Mouse (Mus musculus) forebrain, embryonic 11.5 days (tissue): ENCODE data around the gene Lacc1. TPM values are rescaled to one million over a fixed set of nuclear protein-coding genes. Genes with fewer than 3 reads are reported as not detected.
"Not testable (repeated sequence)": the region's sequence is repeated elsewhere in the genome, so short reads cannot be mapped to it uniquely, and the experiment has no call there.

Experiments used
- ATAC-seq: fragments of 200-750 bp; cut with Nextera tagmentation; replicated peaks from 2 replicates; pipeline ENCODE4 v1.8.0; 2017; ENCODE audit warnings: moderate TSS enrichment; ENCODE audit not compliant: low FRiP score
- DNase-seq: peaks from one replicate; pipeline ENCODE4 v3.0.0-alpha.2; 2017; ENCODE audit warnings: low spot score
- H3K27ac ChIP-seq: fragments of 300-500 bp; sonication (generic); 2 replicates; pipeline ENCODE4 v1.5.1; 2014; ENCODE audit warnings: low read depth, low read length
- H3K27me3 ChIP-seq: fragments of 300-500 bp; sonication (generic); 2 replicates; pipeline ENCODE4 v1.6.1; 2014; ENCODE audit warnings: mild to moderate bottlenecking, low read length, mixed read lengths; ENCODE audit not compliant: control insufficient read depth, insufficient read depth
- H3K36me3 ChIP-seq: fragments of 300-500 bp; sonication (generic); 2 replicates; pipeline ENCODE4 v1.6.1; 2014; ENCODE audit warnings: mild to moderate bottlenecking, low read length, moderate library complexity, mixed read lengths; ENCODE audit not compliant: control insufficient read depth, insufficient read depth
- H3K4me1 ChIP-seq: fragments of 300-500 bp; sonication (generic); replicated peaks from 2 replicates; pipeline ENCODE4 v1.6.1; 2014; ENCODE audit warnings: low read length, mixed read lengths; ENCODE audit not compliant: control insufficient read depth, insufficient read depth
- H3K4me2 ChIP-seq: fragments of 300-500 bp; sonication (generic); 2 replicates; pipeline ENCODE4 v1.6.1; 2014; ENCODE audit warnings: low read depth, mild to moderate bottlenecking, low read length, moderate library complexity, mixed read lengths; ENCODE audit not compliant: severe bottlenecking
- H3K4me3 ChIP-seq: fragments of 300-500 bp; sonication (generic); 2 replicates; pipeline ENCODE4 v1.5.1; 2014; ENCODE audit warnings: low read depth, low read length
- H3K9ac ChIP-seq: fragments of 300-500 bp; sonication (generic); 2 replicates; pipeline ENCODE4 v1.6.1; 2014; ENCODE audit warnings: low read length
- H3K9me3 ChIP-seq: fragments of 300-500 bp; sonication (generic); 2 replicates; pipeline ENCODE4 v1.6.1; 2016; ENCODE audit warnings: low read length, mixed read lengths; ENCODE audit not compliant: control insufficient read depth
- WGBS: fragments of 180-500 bp; shearing (Covaris S2); extraction: QIAGEN DNeasy Blood & Tissue Kit; methylation state at CpG from one replicate; pipeline ENCODE4 v1.1.7; 2014; 5-methylcytosine and 5-hydroxymethylcytosine counted together
- polyA plus RNA-seq: library from polyadenylated mRNA; unstranded; fragments of >200 nt; fragmentation: Nextera tagmentation; extraction: Ambion mirVana; gene quantifications from 2 replicates; pipeline ENCODE4 v1.2.1, GENCODE M21; 2014

Gene Lacc1
- polyA plus RNA-seq, 1 experiment from 2014 or later = 4.2 TPM

- Histone ChIP-seq H3K4me2 (no peak overlapping the region), H3K27ac (no peak overlapping the region), H3K36me3 (no peaks in the 10 kb centered on the region), H3K4me1 (no peaks in the 10 kb centered on the region), H3K9me3 (no peaks in the 10 kb centered on the region), H3K9ac (no peak overlapping the region), H3K27me3 (no peaks in the 10 kb centered on the region), H3K4me3 (no peak overlapping the region)
- WGBS = 74% methylated on average over 5 of the region's 5 CpGs
- ATAC-seq (no peak), DNase-seq (no peak)
Measured at GRCm38 (mm10) chr14:77005566-77005965, 31.1 kb downstream of the Lacc1 start.

GRCm38 (mm10) chr14:77004740-77005139, 32.0 kb downstream of the Lacc1 start:
- no peak overlapping the region for H3K27ac ChIP-seq
- no peak overlapping the region for H3K4me2 ChIP-seq
- no peaks in the 10 kb centered on the region for H3K27me3 ChIP-seq
- DNase-seq (no peak), ATAC-seq (no peak)
- H3K4me1 ChIP-seq = no peaks in the 10 kb centered on the region
- H3K9ac ChIP-seq = no peak overlapping the region
- no peaks in the 10 kb centered on the region for H3K9me3 ChIP-seq
- H3K36me3 ChIP-seq = no peaks in the 10 kb centered on the region
- 79% methylated on average over 8 of the region's 8 CpGs for WGBS
- H3K4me3 ChIP-seq = no peak overlapping the region

GRCm38 (mm10) chr14:76990351-76990750, 46.4 kb downstream of the Lacc1 start:
- H3K36me3 ChIP-seq, H3K4me3 ChIP-seq, H3K9me3 ChIP-seq, H3K9ac ChIP-seq, DNase-seq, H3K4me1 ChIP-seq, H3K4me2 ChIP-seq, ATAC-seq, H3K27ac ChIP-seq, H3K27me3 ChIP-seq: not testable (repeated sequence)
- 92% methylated on average over 2 of the region's 2 CpGs for WGBS

GRCm38 (mm10) chr14:76981781-76982180, 54.9 kb downstream of the Lacc1 start:
- H3K9me3 ChIP-seq = no peaks in the 10 kb centered on the region
- H3K36me3 ChIP-seq = no peaks in the 10 kb centered on the region
- H3K9ac ChIP-seq = no peak overlapping the region
- no peak for ATAC-seq
- H3K4me1 ChIP-seq = no peaks in the 10 kb centered on the region
- H3K27ac ChIP-seq = no peak overlapping the region
- no peak overlapping the region for H3K4me2 ChIP-seq
- WGBS = 65% methylated on average over 1 of the region's 1 CpGs
- no peak for DNase-seq
- no peaks in the 10 kb centered on the region for H3K27me3 ChIP-seq
- H3K4me3 ChIP-seq = no peak overlapping the region

GRCm38 (mm10) chr14:76981176-76981575, 55.5 kb downstream of the Lacc1 start:
- H3K4me2 ChIP-seq = no peak overlapping the region
- H3K36me3 ChIP-seq = no peaks in the 10 kb centered on the region
- ATAC-seq (no peak), DNase-seq (no peak)
- 94% methylated on average over 4 of the region's 4 CpGs for WGBS
- H3K9me3 ChIP-seq = no peaks in the 10 kb centered on the region
- H3K27me3 ChIP-seq = no peaks in the 10 kb centered on the region
- no peak overlapping the region for H3K27ac ChIP-seq
- H3K4me1 ChIP-seq = no peaks in the 10 kb centered on the region
- H3K9ac ChIP-seq = no peak overlapping the region
- no peak overlapping the region for H3K4me3 ChIP-seq

- no peaks in the 10 kb centered on the region for H3K4me1 ChIP-seq
- H3K9ac ChIP-seq = no peak overlapping the region
- ATAC-seq (no peak), DNase-seq (no peak)
- no peak overlapping the region for H3K4me3 ChIP-seq
- no peaks in the 10 kb centered on the region for H3K36me3 ChIP-seq
- no peak overlapping the region for H3K27ac ChIP-seq
- H3K27me3 ChIP-seq = no peaks in the 10 kb centered on the region
- 86% methylated on average over 9 of the region's 9 CpGs for WGBS
- H3K4me2 ChIP-seq = no peak overlapping the region
- no peaks in the 10 kb centered on the region for H3K9me3 ChIP-seq
Measured at GRCm38 (mm10) chr14:76979569-76979968, 57.1 kb downstream of the Lacc1 start.

Other genes with a start within 250 kb of the Lacc1 start
- gene Ccdc122, start 132 bp downstream of the Lacc1 start, polyA plus RNA-seq = 0.81 and 1.7 TPM in 2 replicates
- 22.6 and 23.4 TPM in 2 replicates for gene Enox1, start 119.9 kb upstream of the Lacc1 start, polyA plus RNA-seq